Mouse (Mus musculus): ENCODE results near the gene Zfp652.
"Not testable (repeated sequence)": the region's sequence is repeated elsewhere in the genome, so short reads cannot be mapped to it uniquely, and the experiment has no call there.

The Zfp652 gene

DNA sequence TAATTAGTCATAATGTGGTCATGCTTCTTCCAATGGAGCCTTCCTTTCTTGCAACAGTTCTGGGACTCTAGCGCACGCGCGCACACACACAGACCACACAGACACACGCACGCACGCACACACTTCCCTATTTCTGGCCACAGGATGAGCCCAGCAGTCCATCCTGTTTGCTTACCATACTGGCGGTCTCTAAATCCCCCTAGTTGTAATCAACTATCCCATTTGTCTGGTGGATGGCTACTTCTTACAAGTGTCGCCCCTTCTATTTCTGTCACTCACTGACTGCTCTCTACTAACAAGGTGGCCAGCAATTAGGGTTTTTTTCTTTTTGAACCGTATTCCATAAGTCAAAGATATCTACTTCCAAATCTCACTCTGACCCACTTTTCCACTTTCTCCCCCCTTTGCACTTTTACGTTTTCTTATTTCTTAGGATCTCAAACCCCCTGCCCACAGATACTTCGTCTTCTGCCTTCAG, 349 bp upstream of the Zfp652 start:
- DNase-seq (ENCODE audit: low spot score in 2 of 2), result peak; percentile 29 to 65

- peak; percentile 74 to 87 for DNase-seq (ENCODE audit: low spot score in 2 of 2)
Observed at GRCm38 (mm10) chr11:95713225-95713810, 845 bp downstream of the Zfp652 start.

DNA sequence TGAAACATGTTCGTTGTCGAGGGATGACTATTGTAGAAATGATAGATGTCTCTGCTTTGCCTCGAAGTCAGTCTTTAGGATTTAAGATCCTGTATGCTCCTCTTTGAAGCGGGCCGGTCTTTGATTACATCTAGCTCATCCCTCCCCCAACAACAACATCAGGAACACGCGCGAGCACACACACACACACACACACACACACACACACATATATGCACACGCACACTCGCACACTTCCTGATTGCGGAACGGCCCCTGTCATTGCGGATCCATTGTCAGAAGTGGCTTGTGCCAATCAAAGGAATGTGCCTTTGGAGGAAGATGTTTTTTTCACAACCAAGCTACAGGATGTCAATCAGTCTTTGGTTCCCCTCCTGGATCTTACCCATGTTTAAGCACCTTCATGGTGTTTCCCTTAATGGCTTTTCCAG, 1.4 kb downstream of the Zfp652 start:
- DNase-seq (ENCODE audit: low spot score in 2 of 2), result peak in 1 of 2 experiments; percentile 64

- DNase-seq (ENCODE audit: low spot score in 2 of 2), result peak in 1 of 2 experiments; percentile 64
Observed at GRCm38 (mm10) chr11:95714411-95714810, 1.9 kb downstream of the Zfp652 start.

DNA sequence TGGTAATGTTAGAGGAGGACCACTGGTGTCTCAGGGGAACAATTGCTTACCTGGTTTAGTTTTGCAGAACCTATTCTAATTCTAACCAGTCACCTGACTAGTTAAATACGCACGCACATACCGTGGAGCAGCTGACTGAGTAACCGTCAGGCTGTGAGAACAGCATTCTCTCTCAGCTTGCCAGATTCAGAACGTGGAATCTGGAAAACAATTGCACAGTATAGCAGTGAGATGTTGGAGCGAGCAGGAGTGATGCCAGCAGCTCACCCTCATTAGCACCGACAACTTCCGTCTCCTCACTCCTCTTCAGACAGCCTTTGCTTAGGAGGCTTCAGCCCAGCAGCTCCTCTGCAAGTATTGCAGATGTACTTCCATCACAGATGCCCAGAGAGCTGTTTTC, 3.7 kb downstream of the Zfp652 start:
- DNase-seq (ENCODE audit: low spot score in 2 of 2), result no peak

DNA sequence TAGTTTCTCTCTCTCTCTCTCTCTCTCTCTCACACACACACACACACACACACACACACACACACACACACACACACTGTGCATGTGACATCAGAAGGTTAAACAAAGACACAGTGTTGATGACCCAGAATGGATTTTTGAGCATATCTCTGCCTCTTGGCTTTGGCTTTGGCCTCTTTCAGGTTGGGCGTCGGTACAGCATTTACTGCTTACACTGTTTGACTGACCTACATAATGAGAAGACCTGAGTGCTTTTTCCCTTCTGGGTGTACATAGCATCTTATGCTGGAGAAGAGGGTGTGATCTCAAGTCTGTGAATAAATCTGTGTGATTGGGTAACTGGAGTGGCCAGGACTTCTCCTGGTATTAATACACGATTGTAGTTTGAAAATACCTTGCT, 6.9 kb downstream of the Zfp652 start:
- no peak for DNase-seq (ENCODE audit: low spot score in 2 of 2)

DNA sequence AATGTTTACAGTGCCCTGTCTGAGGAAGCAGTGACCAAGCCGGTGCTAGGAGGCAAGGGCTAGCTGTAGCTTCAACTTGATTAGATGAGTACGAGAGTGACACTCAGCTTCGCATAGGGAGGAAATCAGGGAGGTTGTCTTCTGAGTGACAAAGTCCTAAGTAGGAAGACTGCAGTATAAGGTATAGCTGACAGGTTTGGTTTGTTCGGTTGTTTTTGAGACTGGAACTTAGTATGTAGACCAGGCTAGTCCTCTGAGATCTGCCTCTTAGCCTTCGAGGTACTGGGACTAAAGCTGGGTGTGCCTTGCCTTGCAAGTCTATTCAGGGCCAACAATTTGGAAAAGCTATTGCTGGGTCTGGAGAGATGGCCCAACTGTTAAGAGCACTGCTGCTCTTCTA, 10.8 kb downstream of the Zfp652 start, which contains the start of gene B130006D01Rik:
Gene B130006D01Rik (plus strand): TSS at position 301 of the 400 bp plus-strand sequence.
- DNase-seq (ENCODE audit: low spot score in 2 of 2), result no peak

- DNase-seq (ENCODE audit: low spot score in 2 of 2), result no peak
Observed at GRCm38 (mm10) chr11:95724466-95724865, 12.0 kb downstream of the Zfp652 start.

DNA sequence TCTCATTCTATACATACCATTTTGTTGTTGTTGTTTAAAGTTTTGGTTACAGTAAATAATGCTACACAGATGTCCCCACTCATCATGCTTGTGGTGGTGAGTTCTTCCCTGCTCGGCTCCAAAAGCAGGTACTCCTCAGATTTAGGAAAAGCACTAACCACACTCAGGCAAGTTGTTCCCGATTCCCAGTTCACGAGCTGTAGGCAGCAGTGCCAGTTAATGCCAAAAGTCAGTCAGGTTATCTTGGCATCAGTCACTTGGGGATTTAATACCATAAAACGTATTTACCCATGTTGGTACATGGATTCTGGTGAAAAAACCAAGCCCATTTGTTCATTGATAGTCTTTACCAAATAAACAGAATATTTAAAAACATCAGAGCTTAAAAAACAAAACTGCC, 13.7 kb downstream of the Zfp652 start:
- no peak for DNase-seq (ENCODE audit: low spot score in 2 of 2)

GRCm38 (mm10) chr11:95727947-95728346, 15.5 kb downstream of the Zfp652 start:
- DNase-seq (ENCODE audit: low spot score in 2 of 2), result no peak

DNA sequence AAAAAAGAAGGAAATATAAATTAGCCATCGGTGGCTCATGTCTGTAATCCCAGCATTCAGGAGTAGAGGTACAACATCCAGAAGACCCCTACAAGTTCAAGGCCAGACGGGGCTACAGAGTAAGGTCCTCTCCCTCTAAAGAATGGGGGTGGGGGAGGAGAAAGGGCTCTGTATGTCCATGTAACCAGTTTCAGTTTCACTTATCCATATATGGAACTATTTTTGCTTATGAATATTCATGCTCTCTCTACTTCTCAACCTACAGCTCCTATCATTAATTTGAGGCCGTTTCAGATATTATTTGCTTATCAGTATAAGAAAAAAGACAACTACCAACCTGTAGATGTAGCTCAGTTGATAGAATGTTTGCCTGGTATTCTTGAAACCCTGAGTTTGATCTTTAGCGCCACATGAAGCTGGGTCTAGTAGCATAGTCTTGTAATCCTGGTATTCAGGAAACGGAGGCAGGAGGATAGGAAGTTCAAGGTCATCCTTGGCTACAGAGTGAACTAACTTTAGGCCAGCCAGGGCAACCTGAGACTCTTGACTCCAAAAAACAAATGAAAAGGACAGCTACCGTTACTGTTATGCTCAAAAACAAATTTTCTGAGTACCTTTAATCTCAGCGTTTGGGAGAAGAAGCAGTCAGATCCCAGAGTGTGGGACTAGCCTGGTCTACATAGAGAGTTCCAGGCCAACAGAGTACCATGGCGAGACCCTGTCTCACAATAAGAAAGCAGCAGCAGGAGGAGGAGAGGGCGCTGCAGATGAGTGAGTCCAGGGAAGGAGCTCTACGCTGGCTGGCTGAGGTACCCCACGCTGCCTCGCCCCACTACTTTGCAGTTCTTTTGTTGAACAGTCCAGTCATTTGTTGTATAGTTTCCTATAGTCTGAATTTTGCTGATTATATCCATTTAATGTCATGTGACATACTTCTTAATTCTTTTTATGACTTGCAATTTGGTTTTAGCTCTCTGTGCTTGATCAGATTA, 16.7 kb downstream of the Zfp652 start:
- DNase-seq (ENCODE audit: low spot score in 2 of 2), result no peak

- no peak for DNase-seq (ENCODE audit: low spot score in 2 of 2)
Observed at GRCm38 (mm10) chr11:95734485-95734884, 22.0 kb downstream of the Zfp652 start.

- no peak for DNase-seq (ENCODE audit: low spot score in 2 of 2)
Observed at GRCm38 (mm10) chr11:95737811-95738210, 25.3 kb downstream of the Zfp652 start.

- DNase-seq (ENCODE audit: low spot score in 2 of 2), result no peak
Observed at GRCm38 (mm10) chr11:95744521-95744920, 32.0 kb downstream of the Zfp652 start.

DNA sequence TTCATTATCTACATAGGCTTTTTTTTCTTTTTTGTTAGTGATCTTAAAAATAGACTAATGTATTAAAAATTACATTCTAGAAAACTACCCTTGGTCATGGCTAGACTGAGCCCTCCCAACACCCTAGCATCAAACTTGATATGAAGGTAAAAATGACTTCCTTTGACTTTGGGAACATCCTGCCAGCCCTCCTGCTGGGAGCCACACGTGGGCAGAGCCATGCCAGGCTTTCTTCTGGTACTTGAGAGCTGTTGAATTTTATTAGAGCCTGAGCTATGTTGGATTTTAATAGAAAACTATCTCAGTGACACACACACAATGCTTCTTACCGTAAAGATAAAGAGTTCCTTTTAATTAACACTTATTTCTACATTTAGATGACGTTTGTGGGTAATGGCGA, 34.3 kb downstream of the Zfp652 start:
- no peak for DNase-seq (ENCODE audit: low spot score in 2 of 2)

GRCm38 (mm10) chr11:95748331-95748730, 35.9 kb downstream of the Zfp652 start:
- DNase-seq (ENCODE audit: low spot score in 2 of 2), result no peak

DNA sequence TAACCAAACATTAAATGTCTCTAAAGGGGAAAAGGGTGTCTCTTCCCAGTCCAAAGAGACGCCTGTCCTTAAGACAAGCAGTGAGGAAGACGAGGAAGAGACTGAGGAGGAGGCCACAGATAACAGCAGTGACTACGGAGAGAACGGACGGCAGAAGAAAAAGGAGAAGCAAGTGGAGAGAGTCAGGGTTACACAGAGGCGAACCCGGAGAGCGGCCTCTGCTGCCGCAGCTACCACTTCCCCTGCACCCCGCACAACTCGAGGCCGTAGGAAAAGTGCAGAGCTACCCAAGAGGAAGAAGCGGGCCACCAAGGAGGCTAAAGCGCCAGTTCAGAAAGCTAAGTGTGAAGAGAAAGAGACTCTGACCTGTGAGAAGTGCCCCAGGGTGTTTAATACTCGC, 37.1 kb downstream of the Zfp652 start:
- no peak for DNase-seq (ENCODE audit: low spot score in 2 of 2)

DNA sequence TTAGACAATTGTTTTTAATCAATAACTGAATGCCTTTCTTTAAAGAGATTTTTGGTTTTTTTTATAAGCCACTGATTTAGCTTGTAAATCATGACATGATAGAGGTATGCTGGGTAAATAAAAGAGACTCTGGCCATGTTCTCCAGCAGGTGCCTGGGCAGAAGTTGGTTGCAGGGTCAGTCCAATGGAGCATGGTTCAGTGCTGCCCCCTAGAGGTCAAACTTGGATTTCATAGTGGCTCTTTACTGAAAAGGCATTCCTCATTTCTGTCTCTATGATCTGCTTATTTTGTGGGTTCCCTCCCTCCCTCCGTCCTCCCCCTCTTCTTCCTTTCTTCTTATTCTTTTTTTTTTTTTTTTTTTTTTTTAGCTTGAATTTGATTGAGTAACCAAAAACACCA, 38.5 kb downstream of the Zfp652 start:
- peak; percentile 84 to 94 for DNase-seq (ENCODE audit: low spot score in 2 of 2)

GRCm38 (mm10) chr11:95755137-95755536, 42.7 kb downstream of the Zfp652 start:
- not testable (repeated sequence) for DNase-seq (ENCODE audit: low spot score in 2 of 2)

- DNase-seq (ENCODE audit: low spot score in 2 of 2), result no peak
Observed at GRCm38 (mm10) chr11:95760521-95760920, 48.0 kb downstream of the Zfp652 start.

DNA sequence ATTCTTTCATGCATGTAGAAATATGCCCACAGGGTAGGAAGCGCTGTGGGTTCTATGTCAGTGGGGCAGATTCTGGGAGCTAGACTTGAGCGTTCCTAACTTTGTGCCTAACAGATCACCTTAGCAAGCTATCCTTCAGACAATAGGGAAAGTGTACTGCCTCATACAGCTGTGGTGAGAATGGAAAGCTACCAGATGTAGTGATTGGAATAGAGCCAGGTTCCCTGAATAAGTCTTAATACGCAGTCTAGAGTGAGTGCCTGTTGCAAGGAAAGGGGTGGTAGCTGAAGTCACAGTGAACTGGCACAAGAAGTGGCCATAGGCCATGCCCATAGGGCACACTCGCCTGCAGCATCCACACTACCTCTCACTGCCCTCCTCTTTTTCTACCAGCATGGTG, 50.5 kb downstream of the Zfp652 start:
- no peak for DNase-seq (ENCODE audit: low spot score in 2 of 2)

- no peak for DNase-seq (ENCODE audit: low spot score in 2 of 2)
Observed at GRCm38 (mm10) chr11:95764806-95765205, 52.3 kb downstream of the Zfp652 start.

DNA sequence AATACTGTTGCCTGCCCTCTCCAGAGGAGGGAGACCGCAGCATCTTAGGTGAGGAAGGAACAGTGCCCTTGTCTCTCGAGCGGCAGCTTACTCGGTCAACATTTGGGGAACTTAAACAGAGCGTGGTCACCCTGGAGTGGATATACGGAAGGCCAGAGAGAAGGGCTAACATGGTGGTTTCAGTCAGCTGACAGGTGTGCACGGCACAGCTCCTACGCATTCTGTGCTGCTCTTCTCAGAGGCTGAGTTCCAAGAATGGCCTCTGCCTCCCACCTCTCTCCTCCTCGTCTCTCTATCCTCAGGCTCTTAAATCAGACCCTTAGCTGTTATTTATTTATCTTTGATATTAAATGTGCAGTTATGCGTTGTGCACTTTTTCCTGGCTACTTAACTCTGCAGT, 52.9 kb downstream of the Zfp652 start:
- DNase-seq (ENCODE audit: low spot score in 2 of 2), result no peak
